Mouse (Mus musculus): ENCODE data around the gene Nup188.

Nup188 gene

GRCm38 (mm10) chr2:30256616-30257350 is 29.4 kb upstream of the Nup188 start:
- no peak for DNase-seq (ENCODE audit: low spot score)

- DNase-seq (ENCODE audit: low spot score) = peak; percentile 48
Measured at GRCm38 (mm10) chr2:30257699-30258460, 28.3 kb upstream of the Nup188 start.

- peak; percentile 28 for DNase-seq (ENCODE audit: low spot score)
Measured at GRCm38 (mm10) chr2:30258600-30258999, 27.6 kb upstream of the Nup188 start.

GRCm38 (mm10) chr2:30259131-30260064 is 26.8 kb upstream of the Nup188 start:
- no peak for DNase-seq (ENCODE audit: low spot score)

GRCm38 (mm10) chr2:30261064-30261736 is 25.0 kb upstream of the Nup188 start:
- peak; percentile 30 for DNase-seq (ENCODE audit: low spot score)

GRCm38 (mm10) chr2:30261921-30262839 is 24.0 kb upstream of the Nup188 start:
- no peak for DNase-seq (ENCODE audit: low spot score)

GRCm38 (mm10) chr2:30262840-30263441 is 23.3 kb upstream of the Nup188 start:
- no peak for DNase-seq (ENCODE audit: low spot score)

- DNase-seq (ENCODE audit: low spot score) = no peak
Measured at GRCm38 (mm10) chr2:30263811-30264210, 22.4 kb upstream of the Nup188 start.

GRCm38 (mm10) chr2:30264671-30265519 is 21.3 kb upstream of the Nup188 start:
- DNase-seq (ENCODE audit: low spot score) = no peak

- DNase-seq (ENCODE audit: low spot score) = no peak
Measured at GRCm38 (mm10) chr2:30265767-30266253, 20.4 kb upstream of the Nup188 start, which contains the start of gene Phyhd1. Gene Phyhd1 (plus strand): TSS chr2:30266203.

- no peak for DNase-seq (ENCODE audit: low spot score)
Measured at GRCm38 (mm10) chr2:30266392-30266941, 19.7 kb upstream of the Nup188 start.

GRCm38 (mm10) chr2:30267466-30267865 is 18.7 kb upstream of the Nup188 start:
- DNase-seq (ENCODE audit: low spot score) = no peak

GRCm38 (mm10) chr2:30268371-30268770 is 17.8 kb upstream of the Nup188 start:
- no peak for DNase-seq (ENCODE audit: low spot score)

GRCm38 (mm10) chr2:30269241-30269990 is 16.8 kb upstream of the Nup188 start:
- no peak for DNase-seq (ENCODE audit: low spot score)

- DNase-seq (ENCODE audit: low spot score) = peak; percentile 73
Measured at GRCm38 (mm10) chr2:30270134-30270533, 16.1 kb upstream of the Nup188 start.

GRCm38 (mm10) chr2:30280743-30281142 is 5.5 kb upstream of the Nup188 start, which contains the start of gene Gm28038:
Gene Gm28038 (plus strand): TSS chr2:30281043.
- DNase-seq (ENCODE audit: low spot score) = no peak

GRCm38 (mm10) chr2:30281651-30282050 is 4.5 kb upstream of the Nup188 start:
- no peak for DNase-seq (ENCODE audit: low spot score)

GRCm38 (mm10) chr2:30283193-30283592 is 3.0 kb upstream of the Nup188 start:
- no peak for DNase-seq (ENCODE audit: low spot score)

Measured in T-cell, adult 2 months (primary cell).